Mouse (Mus musculus): ENCODE measurements at regions not wholly inside any gene's neighbourhood (a gene's known extent, or its start where the extent isn't known, plus 50 kb on each side); places are given as distances from the start of the nearest gene placed in this dataset.

GRCm38 (mm10) chr2:159343624-159344560 lies 549.3 kb downstream of the Dhx35 start:
- TF ChIP-seq CTCF (IDR thresholded peaks at IDR 0.05; ENCODE audit: low read depth, low read length) (no peak), GATA1 (IDR thresholded peaks at IDR 0.05; ENCODE audit: borderline replicate concordance, low read length) (no peak), POLR2AphosphoS5 (IDR thresholded peaks at IDR 0.05; ENCODE audit: insufficient replicate concordance, low read depth, low read length) (no peak), TAL1 (conservative IDR thresholded peaks at IDR 0.05; ENCODE audit: low read depth, low read length) (no peak), GATA2 (IDR thresholded peaks at IDR 0.05; ENCODE audit: borderline replicate concordance, low read depth, low read length) (no peak)

Data from G1E (cell line).